Mouse (Mus musculus) adrenal gland, postnatal 14 days (tissue): ENCODE results near the gene Selenbp2. TPM values are rescaled to one million over a fixed set of nuclear protein-coding genes. Genes with fewer than 3 reads are reported as not detected.
"Not testable (repeated sequence)": the region's sequence is repeated elsewhere in the genome, so short reads cannot be mapped to it uniquely, and the experiment has no call there.

Experiments used
- DNase-seq: peaks from one replicate; pipeline ENCODE4 v3.0.0; 2021; ENCODE audit warnings: mixed read lengths
- long read RNA-seq, 2 experiments: library from polyadenylated mRNA; stranded (forward); transcript quantifications; one replicate each; pipeline ENCODE4 v2.0.0; 2021
- total RNA-seq: library from RNA; stranded (reverse); gene quantifications from 2 replicates; pipeline ENCODE4 v1.2.3, GENCODE M21; 2021

Gene Selenbp2
- 17.3 and 89.6 TPM in 2 replicates for total RNA-seq
- long read RNA-seq, experiment 1, partial matches to known transcripts, result 0 of 2 reads
- long read RNA-seq, experiment 1, other reads (novel, unspliced or antisense), result 1 of 2 reads
- long read RNA-seq, experiment 2, transcript Selenbp2-201 (12 exons, 1,719 nt), result major isoform, 52 of 98 reads
- long read RNA-seq, experiment 2, partial matches to known transcripts, result 16 of 98 reads
- long read RNA-seq, experiment 2, other reads (novel, unspliced or antisense), result 30 of 98 reads

GRCm38 (mm10) chr3:94693329-94693825 is at the start of gene Selenbp2:
Gene Selenbp2, plus strand, starts transcription at chr3:94693556.
- no peak for DNase-seq

- peak; percentile 51 for DNase-seq
These were observed 44.4 kb upstream of the Selenbp2 start for GRCm38 (mm10) chr3:94648755-94649590.

GRCm38 (mm10) chr3:94650409-94650808 is 42.9 kb upstream of the Selenbp2 start:
- DNase-seq, result peak; percentile 18

GRCm38 (mm10) chr3:94653967-94654366 is 39.4 kb upstream of the Selenbp2 start:
- DNase-seq, result not testable (repeated sequence)

- DNase-seq, result not testable (repeated sequence)
These were observed 35.3 kb upstream of the Selenbp2 start for GRCm38 (mm10) chr3:94657852-94658739.

GRCm38 (mm10) chr3:94658740-94659095 is 34.6 kb upstream of the Selenbp2 start, which contains the start of gene Tuft1:
Gene Tuft1, minus strand, starts transcription at chr3:94658872.
- DNase-seq, result peak; percentile 84

GRCm38 (mm10) chr3:94659142-94659748 is 34.1 kb upstream of the Selenbp2 start:
- peak; percentile 9 for DNase-seq

GRCm38 (mm10) chr3:94660841-94661240 is 32.5 kb upstream of the Selenbp2 start:
- DNase-seq, result not testable (repeated sequence)

GRCm38 (mm10) chr3:94665060-94665802 is 28.1 kb upstream of the Selenbp2 start:
- DNase-seq, result not testable (repeated sequence)

GRCm38 (mm10) chr3:94665896-94666295 is 27.5 kb upstream of the Selenbp2 start:
- not testable (repeated sequence) for DNase-seq

GRCm38 (mm10) chr3:94675101-94675500 is 18.3 kb upstream of the Selenbp2 start:
- DNase-seq, result not testable (repeated sequence)

- no peak for DNase-seq
These were observed 14.0 kb upstream of the Selenbp2 start for GRCm38 (mm10) chr3:94679351-94679841.

GRCm38 (mm10) chr3:94680032-94680431 is 13.3 kb upstream of the Selenbp2 start:
- DNase-seq, result not testable (repeated sequence)

GRCm38 (mm10) chr3:94680783-94681182 is 12.6 kb upstream of the Selenbp2 start:
- peak; percentile 27 for DNase-seq

- no peak for DNase-seq
These were observed 9.7 kb upstream of the Selenbp2 start for GRCm38 (mm10) chr3:94683646-94684045.

GRCm38 (mm10) chr3:94685989-94686772 is 7.2 kb upstream of the Selenbp2 start:
- DNase-seq, result not testable (repeated sequence)

GRCm38 (mm10) chr3:94688698-94689097 is 4.7 kb upstream of the Selenbp2 start:
- not testable (repeated sequence) for DNase-seq

- not testable (repeated sequence) for DNase-seq
These were observed 4.2 kb upstream of the Selenbp2 start for GRCm38 (mm10) chr3:94689195-94689594.

GRCm38 (mm10) chr3:94690162-94690561 is 3.2 kb upstream of the Selenbp2 start:
- DNase-seq, result not testable (repeated sequence)
